Mouse (Mus musculus) heart, adult 2 months (tissue): ENCODE measurements at regions not wholly inside any gene's neighbourhood (a gene's known extent, or its start where the extent isn't known, plus 50 kb on each side); places are given as distances from the start of the nearest gene placed in this dataset.

Source experiments
- DNase-seq, 2 experiments: peaks; one replicate each; pipeline ENCODE4 v3.0.0; 2021
- H3K27ac ChIP-seq: fragments of 200-600 bp; 2 replicates; pipeline ENCODE4 v1.8.1; 2022
- H3K27me3 ChIP-seq: fragments of 200-500 bp; 2 replicates; pipeline ENCODE4 v1.6.1; 2012; ENCODE audit warnings: mild to moderate bottlenecking, low read length, inconsistent platforms, mixed read lengths; ENCODE audit not compliant: control insufficient read depth, insufficient read depth
- H3K36me3 ChIP-seq: fragments of 200-500 bp; 2 replicates; pipeline ENCODE4 v1.6.1; 2012; ENCODE audit warnings: low read length, inconsistent platforms; ENCODE audit not compliant: control insufficient read depth, insufficient read depth
- H3K4me1 ChIP-seq: fragments of 200-500 bp; 2 replicates; pipeline ENCODE4 v1.6.1; 2011; ENCODE audit warnings: low read length; ENCODE audit not compliant: control insufficient read depth, insufficient read depth
- H3K4me3 ChIP-seq: fragments of 200-600 bp; 2 replicates; pipeline ENCODE4 v1.8.1; 2022
- H3K79me2 ChIP-seq: fragments of 200-500 bp; replicated peaks from 2 replicates; pipeline ENCODE4 v1.6.1; 2012; ENCODE audit warnings: mild to moderate bottlenecking, inconsistent platforms, low read length, moderate library complexity, mixed read lengths; ENCODE audit not compliant: control insufficient read depth, insufficient read depth
- H3K9ac ChIP-seq: fragments of 200-500 bp; 2 replicates; pipeline ENCODE4 v1.6.1; 2012; ENCODE audit warnings: low read depth, mild to moderate bottlenecking, control low read depth, inconsistent platforms, low read length, mixed read lengths
- CTCF ChIP-seq: fragments of 200-600 bp; IDR thresholded peaks from 2 replicates; pipeline ENCODE4 v1.8.1; 2022; ENCODE audit warnings: antibody characterized with exemption, mild to moderate bottlenecking, moderate library complexity
- EP300 ChIP-seq: fragments of 200-500 bp; IDR thresholded peaks from 2 replicates; pipeline ENCODE4 v1.6.1; 2011; ENCODE audit warnings: low read depth, low read length, control low read depth; ENCODE audit not compliant: insufficient read depth
- POLR2A ChIP-seq: fragments of 200-500 bp; IDR thresholded peaks from 2 replicates; pipeline ENCODE4 v1.6.1; 2011; ENCODE audit warnings: mild to moderate bottlenecking, low read depth, low read length, control low read depth; ENCODE audit not compliant: insufficient read depth
- WGBS: fragments of 180-500 bp; shearing (Covaris S2); methylation state at CpG from one replicate; pipeline ENCODE4 v1.1.7; 2018; 5-methylcytosine and 5-hydroxymethylcytosine counted together
- intact Hi-C: fragments of 180-260 bp; cut with DNase I; formaldehyde crosslinking; loops from one replicate; pipeline ENCODE4 v1.15.1; 2025

GRCm38 (mm10) chr13:110493002-110493552 is 98.2 kb downstream of the Plk2 start:
- intact Hi-C loops = no loop called here
- Histone ChIP-seq H3K4me3 (no peak overlapping the region), H3K9ac (no peak overlapping the region), H3K36me3 (no peaks in the 10 kb centered on the region), H3K27ac (no peak overlapping the region), H3K79me2 (no peaks in the 10 kb centered on the region), H3K4me1 (no peaks in the 10 kb centered on the region; the same call in 1 of the 2 replicates), H3K27me3 (no peaks in the 10 kb centered on the region)
- 72% methylated on average over 7 of the region's 7 CpGs for WGBS
- no peak for DNase-seq
- TF ChIP-seq POLR2A (no peak), CTCF (no peak), EP300 (no peak)

GRCm38 (mm10) chr13:110497461-110497860 is 102.6 kb downstream of the Plk2 start:
- no peak for DNase-seq
- intact Hi-C loops = no loop called here
- H3K4me3 ChIP-seq = no peak overlapping the region
- 96% methylated on average over 3 of the region's 3 CpGs for WGBS
- H3K27me3 ChIP-seq = no peaks in the 10 kb centered on the region
- H3K36me3 ChIP-seq = no peaks in the 10 kb centered on the region
- H3K79me2 ChIP-seq = no peaks in the 10 kb centered on the region
- no peak overlapping the region for H3K27ac ChIP-seq
- no peaks in the 10 kb centered on the region; the same call in 1 of the 2 replicates for H3K4me1 ChIP-seq
- TF ChIP-seq POLR2A = no peak
- TF ChIP-seq CTCF = no peak
- no peak for TF ChIP-seq EP300
- no peak overlapping the region for H3K9ac ChIP-seq

GRCm38 (mm10) chr13:110507814-110508362 is 113.0 kb downstream of the Plk2 start:
- H3K4me1 ChIP-seq = no peaks in the 10 kb centered on the region
- H3K4me3 ChIP-seq = no peak overlapping the region
- TF ChIP-seq CTCF (no peak), POLR2A (no peak)
- no peak overlapping the region for H3K9ac ChIP-seq
- H3K79me2 ChIP-seq = no peaks in the 10 kb centered on the region
- no peak for DNase-seq
- H3K36me3 ChIP-seq = no peaks in the 10 kb centered on the region
- H3K27me3 ChIP-seq = no peaks in the 10 kb centered on the region
- 70% methylated on average over 1 of the region's 1 CpGs for WGBS
- H3K27ac ChIP-seq = no peak overlapping the region
- intact Hi-C loops = no loop called here

- 70% methylated on average over 8 of the region's 8 CpGs for WGBS
Measured at GRCm38 (mm10) chr13:110517986-110518385, 123.1 kb downstream of the Plk2 start.

GRCm38 (mm10) chr13:110522974-110523373 is 128.1 kb downstream of the Plk2 start:
- Histone ChIP-seq H3K4me1 (no peaks in the 10 kb centered on the region), H3K79me2 (no peaks in the 10 kb centered on the region), H3K36me3 (peaks cover 2% of the 10 kb centered on the region; the same call in 1 of the 2 replicates), H3K27me3 (no peaks in the 10 kb centered on the region), H3K9ac (no peak overlapping the region), H3K27ac (no peak overlapping the region), H3K4me3 (no peak overlapping the region)
- 91% methylated on average over 4 of the region's 4 CpGs for whole genome bisulfite sequencing
- TF ChIP-seq POLR2A (no peak), EP300 (no peak), CTCF (no peak)
- DNase-seq = no peak
- intact Hi-C loops = no loop called here

More at GRCm38 (mm10) chr13:110517986-110518385, 123.1 kb downstream of the Plk2 start:
- intact Hi-C loops = no loop called here
- Histone ChIP-seq H3K9ac (no peak overlapping the region), H3K4me3 (no peak overlapping the region), H3K4me1 (no peaks in the 10 kb centered on the region), H3K27me3 (no peaks in the 10 kb centered on the region), H3K27ac (no peak overlapping the region), H3K36me3 (no peaks in the 10 kb centered on the region), H3K79me2 (no peaks in the 10 kb centered on the region)
- no peak for TF ChIP-seq CTCF
- no peak for TF ChIP-seq POLR2A
- TF ChIP-seq EP300 = no peak
- DNase-seq = peak in 1 of 2 experiments; percentile 16

GRCm38 (mm10) chr13:110527681-110528080 is 132.8 kb downstream of the Plk2 start:
- H3K36me3 ChIP-seq = peaks cover 2% of the 10 kb centered on the region; the same call in 1 of the 2 replicates
- no peak for DNase-seq
- intact Hi-C loops = loop anchor here (1.0 kb wide), 1 partner anchor 14 kb away; no protein-coding TSS in a partner anchor
- no peaks in the 10 kb centered on the region for H3K27me3 ChIP-seq
- H3K27ac ChIP-seq = peak overlapping the region; percentile 37; the same call in 1 of the 2 replicates
- TF ChIP-seq POLR2A = no peak
- TF ChIP-seq EP300 = no peak
- TF ChIP-seq CTCF = no peak
- H3K79me2 ChIP-seq = no peaks in the 10 kb centered on the region
- no peaks in the 10 kb centered on the region for H3K4me1 ChIP-seq
- H3K4me3 ChIP-seq = no peak overlapping the region
- H3K9ac ChIP-seq = no peak overlapping the region
- WGBS = 21% methylated on average over 3 of the region's 3 CpGs
